Mouse (Mus musculus) ovary, postnatal 14 days (tissue): ENCODE measurements around the gene Ascc1.
A peak's percentile ranks its signal among the peaks of the same experiment; 100 is the strongest.
"Not testable (repeated sequence)": the region's sequence is repeated elsewhere in the genome, so short reads cannot be mapped to it uniquely, and the experiment has no call there.

Experiments used
- DNase-seq: peaks from one replicate; pipeline ENCODE4 v3.0.0; 2022; ENCODE audit warnings: low spot score

Ascc1 gene

GRCm38 (mm10) chr10:59977715-59978343 lies 24.8 kb upstream of the Ascc1 start:
- DNase-seq, result no peak

- no peak for DNase-seq
Observed at GRCm38 (mm10) chr10:59978401-59978800, 24.2 kb upstream of the Ascc1 start.

- peak; percentile 79 for DNase-seq
Observed at GRCm38 (mm10) chr10:59978873-59979743, 23.5 kb upstream of the Ascc1 start.

GRCm38 (mm10) chr10:59980815-59981244 lies 21.8 kb upstream of the Ascc1 start:
- no peak for DNase-seq

GRCm38 (mm10) chr10:59981336-59981735 lies 21.3 kb upstream of the Ascc1 start:
- no peak for DNase-seq

GRCm38 (mm10) chr10:59981792-59982191 lies 20.8 kb upstream of the Ascc1 start:
- DNase-seq, result no peak

- no peak for DNase-seq
Observed at GRCm38 (mm10) chr10:59982379-59982873, 20.2 kb upstream of the Ascc1 start.

GRCm38 (mm10) chr10:59988036-59988435 lies 14.6 kb upstream of the Ascc1 start:
- DNase-seq, result no peak

GRCm38 (mm10) chr10:59990393-59990792 lies 12.2 kb upstream of the Ascc1 start:
- no peak for DNase-seq

GRCm38 (mm10) chr10:59991262-59991880 lies 11.2 kb upstream of the Ascc1 start:
- no peak for DNase-seq

- DNase-seq, result no peak
Observed at GRCm38 (mm10) chr10:59992024-59992423, 10.6 kb upstream of the Ascc1 start.

- not testable (repeated sequence) for DNase-seq
Observed at GRCm38 (mm10) chr10:59993813-59994212, 8.8 kb upstream of the Ascc1 start.

- DNase-seq, result no peak
Observed at GRCm38 (mm10) chr10:59995889-59996288, 6.7 kb upstream of the Ascc1 start.

GRCm38 (mm10) chr10:59997591-59997990 lies 5.0 kb upstream of the Ascc1 start:
- peak; percentile 69 for DNase-seq

GRCm38 (mm10) chr10:59999057-59999456 lies 3.5 kb upstream of the Ascc1 start:
- DNase-seq, result no peak

GRCm38 (mm10) chr10:60001663-60002062 lies 942 bp upstream of the Ascc1 start:
- not testable (repeated sequence) for DNase-seq

GRCm38 (mm10) chr10:60002203-60002602 lies 402 bp upstream of the Ascc1 start:
- no peak for DNase-seq

GRCm38 (mm10) chr10:60003213-60003752 lies 678 bp downstream of the Ascc1 start:
- DNase-seq, result no peak

GRCm38 (mm10) chr10:60003847-60004246 lies 1.2 kb downstream of the Ascc1 start:
- no peak for DNase-seq

GRCm38 (mm10) chr10:60005264-60005663 lies 2.7 kb downstream of the Ascc1 start:
- DNase-seq, result no peak

- DNase-seq, result no peak
Observed at GRCm38 (mm10) chr10:60009115-60009514, 6.5 kb downstream of the Ascc1 start.

GRCm38 (mm10) chr10:60016223-60016622 lies 13.6 kb downstream of the Ascc1 start:
- DNase-seq, result no peak
